Mouse (Mus musculus) monocyte, adult 5-6 weeks (primary cell): ENCODE data around the gene Zcchc10. TPM values are rescaled to one million over a fixed set of nuclear protein-coding genes. Genes with fewer than 3 reads are reported as not detected.

Experiments used
- ATAC-seq: fragments of 153-309, 156-312 bp; replicated peaks from 2 replicates; pipeline ENCODE4 v1.8.0; 2017; ENCODE audit warnings: mild to moderate bottlenecking; ENCODE audit not compliant: low TSS enrichment, insufficient number of reproducible peaks, severe bottlenecking, poor library complexity, low FRiP score
- total RNA-seq: library from RNA; stranded (forward); fragments of 200-1000, 200-491, 200-594 nt; gene quantifications from 3 replicates; pipeline ENCODE4 v1.2.3, GENCODE M21; 2017

Gene Zcchc10
- total RNA-seq, 1 experiment from 2014 or later: 9.1 TPM

GRCm38 (mm10) chr11:53351943-53352590, 27.6 kb downstream of the Zcchc10 start:
- no peak for ATAC-seq

- ATAC-seq: no peak
These were observed 34.2 kb downstream of the Zcchc10 start for GRCm38 (mm10) chr11:53358504-53359155.

GRCm38 (mm10) chr11:53367032-53367431, 42.6 kb downstream of the Zcchc10 start:
- no peak for ATAC-seq

- ATAC-seq: no peak
These were observed 54.4 kb downstream of the Zcchc10 start for GRCm38 (mm10) chr11:53378918-53379317.

Other genes starting within 250 kb of the Zcchc10 start
- 251 to 386 TPM (median 355 TPM) in 3 replicates for gene Hspa4, start 24.2 kb upstream of the Zcchc10 start, total RNA-seq
- gene Aff4, start 26.2 kb downstream of the Zcchc10 start, total RNA-seq: 73.5 to 126 TPM (median 78.0 TPM) in 3 replicates
- not detected in 3 replicates for gene Leap2, start 98.5 kb downstream of the Zcchc10 start, total RNA-seq
- 11.2 to 22.8 TPM (median 17.8 TPM) in 3 replicates for gene Uqcrq, start 106.2 kb downstream of the Zcchc10 start, total RNA-seq
- not detected in 3 replicates for gene Gdf9, start 106.3 kb downstream of the Zcchc10 start, total RNA-seq
- not detected in 3 replicates for gene Gm10447, start 132.4 kb downstream of the Zcchc10 start, total RNA-seq
- not detected in 3 replicates for gene Shroom1, start 132.5 kb downstream of the Zcchc10 start, total RNA-seq
- not detected in 3 replicates for gene Gm9837, start 145.8 kb downstream of the Zcchc10 start, total RNA-seq
- gene Gm9945, start 155.5 kb downstream of the Zcchc10 start, total RNA-seq: not detected in 3 replicates
- gene Sowaha, start 155.6 kb downstream of the Zcchc10 start, total RNA-seq: not detected in 3 replicates
- 2.9 to 4.1 TPM (median 3.8 TPM) in 3 replicates for gene Sept8, start 194.6 kb downstream of the Zcchc10 start, total RNA-seq
- 2.8 to 6.1 TPM (median 3.6 TPM) in 3 replicates for gene Kif3a, start 242.7 kb downstream of the Zcchc10 start, total RNA-seq